Mouse (Mus musculus) limb, embryonic 14.5 days (tissue): ENCODE data around the gene Pdss2. TPM values are rescaled to one million over a fixed set of nuclear protein-coding genes. Genes with fewer than 3 reads are reported as not detected.

Source experiments
- ATAC-seq: fragments of 200-750 bp; cut with Nextera tagmentation; 2 replicates; pipeline ENCODE4 v1.8.0; 2017; ENCODE audit warnings: low read depth, moderate number of reproducible peaks, moderate TSS enrichment; ENCODE audit not compliant: low FRiP score
- DNase-seq: peaks from one replicate; pipeline ENCODE4 v3.0.0-alpha.2; 2015; ENCODE audit warnings: low spot score
- H3K27ac ChIP-seq: fragments of 300-500 bp; sonication (generic); replicated peaks from 2 replicates; pipeline ENCODE4 v1.5.1; 2014; ENCODE audit warnings: low read depth, mild to moderate bottlenecking, low read length, moderate library complexity, mixed read lengths
- H3K27me3 ChIP-seq: fragments of 300-500 bp; sonication (generic); 2 replicates; pipeline ENCODE4 v1.6.1; 2014; ENCODE audit warnings: low read length, mixed read lengths; ENCODE audit not compliant: control insufficient read depth, insufficient read depth
- H3K36me3 ChIP-seq: fragments of 300-500 bp; sonication (generic); 2 replicates; pipeline ENCODE4 v1.6.1; 2014; ENCODE audit warnings: mild to moderate bottlenecking, low read length, moderate library complexity, mixed read lengths; ENCODE audit not compliant: control insufficient read depth, insufficient read depth
- H3K4me1 ChIP-seq: fragments of 300-500 bp; sonication (generic); 2 replicates; pipeline ENCODE4 v1.6.1; 2014; ENCODE audit warnings: antibody characterized with exemption, low read length, mixed read lengths; ENCODE audit not compliant: control insufficient read depth, insufficient read depth
- H3K4me2 ChIP-seq: fragments of 300-500 bp; sonication (generic); replicated peaks from 2 replicates; pipeline ENCODE4 v1.6.1; 2014; ENCODE audit warnings: low read depth, mild to moderate bottlenecking, low read length, moderate library complexity; ENCODE audit not compliant: severe bottlenecking
- H3K4me3 ChIP-seq: fragments of 300-500 bp; sonication (generic); replicated peaks from 2 replicates; pipeline ENCODE4 v1.5.1; 2014; ENCODE audit warnings: low read length
- H3K9ac ChIP-seq: fragments of 300-500 bp; sonication (generic); 2 replicates; pipeline ENCODE4 v1.6.1; 2014; ENCODE audit warnings: mild to moderate bottlenecking, low read depth, low read length, moderate library complexity; ENCODE audit not compliant: severe bottlenecking
- H3K9me3 ChIP-seq: fragments of 300-500 bp; sonication (generic); 2 replicates; pipeline ENCODE4 v1.6.1; 2016; ENCODE audit warnings: low read length; ENCODE audit not compliant: control insufficient read depth
- POLR2A ChIP-seq: fragments of 200-500 bp; IDR thresholded peaks from 2 replicates; pipeline ENCODE4 v1.8.0; 2012; ENCODE audit warnings: inconsistent platforms, mild to moderate bottlenecking, moderate library complexity, borderline replicate concordance; ENCODE audit not compliant: insufficient read depth, insufficient read length; ENCODE audit errors: extremely low read depth
- WGBS: fragments of 180-500 bp; shearing (Covaris S2); extraction: QIAGEN DNeasy Blood & Tissue Kit; methylation state at CpG from one replicate; pipeline ENCODE4 v1.1.7; 2014; 5-methylcytosine and 5-hydroxymethylcytosine counted together
- polyA plus RNA-seq, 2 experiments: library from polyadenylated mRNA; depleted of rRNA in 1 of 2; stranded (reverse) in 1 of 2; unstranded in 1 of 2; fragments of >200 nt; fragmentation: Nextera tagmentation in 1 of 2; extraction: Ambion mirVana in 1 of 2; gene quantifications; 2 replicates each; pipeline versions ENCODE4 v1.2.1 to v1.2.3; 2012 to 2014

Gene Pdss2
- polyA plus RNA-seq, 2 experiments: 8.8 to 10.1 TPM

GRCm38 (mm10) chr10:43337110-43337509 is 115.8 kb downstream of the Pdss2 start:
- Histone ChIP-seq H3K4me3 (no peak overlapping the region), H3K27ac (no peak overlapping the region), H3K4me1 (peaks cover 2% of the 10 kb centered on the region; the same call in 1 of the 2 replicates), H3K27me3 (no peaks in the 10 kb centered on the region), H3K36me3 (no peaks in the 10 kb centered on the region), H3K9ac (no peak overlapping the region), H3K9me3 (no peaks in the 10 kb centered on the region), H3K4me2 (no peak overlapping the region)
- 95% methylated on average over 2 of the region's 2 CpGs for WGBS
- no peak for TF ChIP-seq POLR2A
- DNase-seq: no peak
- ATAC-seq: no peak

GRCm38 (mm10) chr10:43339811-43340210 is 118.5 kb downstream of the Pdss2 start:
- Histone ChIP-seq H3K4me2 (no peak overlapping the region), H3K9ac (no peak overlapping the region), H3K36me3 (no peaks in the 10 kb centered on the region), H3K9me3 (no peaks in the 10 kb centered on the region), H3K4me1 (no peaks in the 10 kb centered on the region), H3K27ac (no peak overlapping the region), H3K27me3 (no peaks in the 10 kb centered on the region), H3K4me3 (no peak overlapping the region)
- no peak for DNase-seq
- no peak for ATAC-seq
- TF ChIP-seq POLR2A: no peak
- 70% methylated on average over 10 of the region's 10 CpGs for WGBS

DNA sequence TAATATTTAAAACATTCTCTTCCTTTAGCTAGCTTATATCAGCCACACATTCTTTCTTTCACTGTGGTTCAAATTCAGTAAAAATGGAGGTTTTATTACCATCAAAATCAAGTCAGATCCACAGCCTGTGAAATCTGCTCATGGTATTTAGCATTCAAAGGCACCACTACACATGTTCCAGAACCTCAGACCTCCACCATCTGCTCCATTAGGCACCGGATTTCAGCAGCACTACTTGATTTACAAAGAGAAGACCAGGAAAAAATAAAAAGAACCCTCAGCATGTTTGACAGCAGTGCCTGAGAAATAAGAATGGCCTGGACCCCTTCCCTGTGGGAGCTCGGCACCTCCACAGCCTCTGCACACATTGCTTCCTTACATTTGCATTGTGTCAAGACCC is 128.4 kb downstream of the Pdss2 start:
- Histone ChIP-seq H3K4me3 (no peak overlapping the region), H3K4me2 (no peak overlapping the region), H3K27me3 (no peaks in the 10 kb centered on the region), H3K9me3 (no peaks in the 10 kb centered on the region), H3K27ac (no peak overlapping the region), H3K9ac (no peak overlapping the region), H3K4me1 (no peaks in the 10 kb centered on the region), H3K36me3 (no peaks in the 10 kb centered on the region)
- no peak for ATAC-seq
- TF ChIP-seq POLR2A: no peak
- DNase-seq: no peak
- WGBS: 78% methylated on average over 2 of the region's 2 CpGs

DNA sequence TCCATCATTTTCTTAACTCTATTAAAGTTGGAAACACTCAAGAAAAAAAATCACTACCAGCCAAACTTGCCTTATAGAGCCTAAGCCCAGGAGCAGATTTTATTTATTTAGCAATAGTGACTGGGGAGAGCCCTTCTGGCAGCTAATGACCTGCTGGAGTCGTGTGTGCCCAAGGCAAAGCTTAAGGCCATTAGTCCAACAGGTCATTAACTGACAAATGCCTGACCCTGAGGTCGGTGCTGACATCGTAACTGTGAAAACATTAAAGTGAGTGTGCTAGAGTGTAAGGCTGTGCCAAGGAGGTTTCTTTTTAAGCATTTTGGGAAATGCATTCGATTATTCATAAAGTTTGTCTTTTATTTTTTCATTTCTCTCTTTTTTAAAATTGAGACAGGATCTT is 136.6 kb downstream of the Pdss2 start:
- no peaks in the 10 kb centered on the region for H3K27me3 ChIP-seq
- H3K4me3 ChIP-seq: no peak overlapping the region
- H3K27ac ChIP-seq: no peak overlapping the region
- H3K9ac ChIP-seq: no peak overlapping the region
- no peaks in the 10 kb centered on the region for H3K36me3 ChIP-seq
- H3K4me1 ChIP-seq: no peaks in the 10 kb centered on the region
- 31% methylated on average over 4 of the region's 4 CpGs for WGBS
- TF ChIP-seq POLR2A: no peak
- ATAC-seq (no peak), DNase-seq (no peak)
- H3K4me2 ChIP-seq: no peak overlapping the region
- H3K9me3 ChIP-seq: no peaks in the 10 kb centered on the region

- DNase-seq (no peak), ATAC-seq (no peak)
- Histone ChIP-seq H3K4me1 (no peaks in the 10 kb centered on the region), H3K4me2 (no peak overlapping the region), H3K27ac (no peak overlapping the region), H3K4me3 (no peak overlapping the region), H3K36me3 (no peaks in the 10 kb centered on the region), H3K9ac (no peak overlapping the region), H3K27me3 (no peaks in the 10 kb centered on the region), H3K9me3 (no peaks in the 10 kb centered on the region)
- 85% methylated on average over 6 of the region's 6 CpGs for WGBS
- no peak for TF ChIP-seq POLR2A
These were observed 141.7 kb downstream of the Pdss2 start for GRCm38 (mm10) chr10:43362947-43363346.

DNA sequence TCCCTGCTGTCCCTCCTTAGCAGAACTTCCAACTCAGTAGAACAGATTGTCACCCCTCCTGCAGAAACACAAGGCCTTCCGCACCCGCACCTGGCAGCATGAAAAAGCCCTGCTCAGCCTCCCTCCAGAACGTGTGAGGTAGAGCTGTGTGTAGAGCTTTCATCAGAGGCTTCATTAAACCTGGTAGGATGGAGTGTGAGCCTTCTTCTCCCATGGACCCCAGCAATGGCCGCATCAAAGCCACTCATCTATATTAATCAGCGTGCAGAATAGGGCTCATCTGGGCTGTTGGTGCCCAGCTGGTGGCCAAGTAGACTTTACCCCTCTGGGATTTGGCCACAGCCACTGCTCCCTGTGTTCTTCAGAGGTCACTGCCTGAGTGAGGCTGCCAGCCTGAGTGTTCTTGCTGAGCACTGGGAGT is 142.2 kb downstream of the Pdss2 start:
- no peak for ATAC-seq

More for the DNA sequence above, 142.2 kb downstream of the Pdss2 start:
- H3K9me3 ChIP-seq: no peaks in the 10 kb centered on the region
- no peak for DNase-seq
- H3K4me1 ChIP-seq: no peaks in the 10 kb centered on the region
- 81% methylated on average over 5 of the region's 5 CpGs for WGBS
- no peaks in the 10 kb centered on the region for H3K36me3 ChIP-seq
- no peak overlapping the region for H3K27ac ChIP-seq
- no peak overlapping the region for H3K4me2 ChIP-seq
- no peaks in the 10 kb centered on the region for H3K27me3 ChIP-seq
- no peak overlapping the region for H3K4me3 ChIP-seq
- no peak overlapping the region for H3K9ac ChIP-seq
- TF ChIP-seq POLR2A: no peak
